Mouse (Mus musculus) hindbrain, embryonic 11.5 days (tissue): ENCODE measurements at regions not wholly inside any gene's neighbourhood (a gene's known extent, or its start where the extent isn't known, plus 50 kb on each side); places are given as distances from the start of the nearest gene placed in this dataset.

Experiments used
- ATAC-seq: fragments of 200-750 bp; cut with Nextera tagmentation; 2 replicates; pipeline ENCODE4 v1.8.0; 2017; ENCODE audit warnings: mild to moderate bottlenecking, moderate TSS enrichment, moderate library complexity; ENCODE audit not compliant: low FRiP score
- DNase-seq: peaks from one replicate; pipeline ENCODE4 v3.0.0-alpha.2; 2015; ENCODE audit warnings: low spot score
- H3K27ac ChIP-seq: fragments of 300-500 bp; sonication (generic); 2 replicates; pipeline ENCODE4 v1.5.1; 2014; ENCODE audit warnings: mild to moderate bottlenecking, low read depth, low read length
- H3K27me3 ChIP-seq: fragments of 300-500 bp; sonication (generic); 2 replicates; pipeline ENCODE4 v1.6.1; 2014; ENCODE audit warnings: mild to moderate bottlenecking, low read length, moderate library complexity, mixed read lengths; ENCODE audit not compliant: control insufficient read depth, insufficient read depth
- H3K36me3 ChIP-seq: fragments of 300-500 bp; sonication (generic); 2 replicates; pipeline ENCODE4 v1.6.1; 2014; ENCODE audit warnings: mild to moderate bottlenecking, low read length, moderate library complexity, mixed read lengths; ENCODE audit not compliant: control insufficient read depth, insufficient read depth
- H3K4me1 ChIP-seq: fragments of 300-500 bp; sonication (generic); replicated peaks from 2 replicates; pipeline ENCODE4 v1.6.1; 2014; ENCODE audit warnings: low read length, mixed read lengths; ENCODE audit not compliant: control insufficient read depth, insufficient read depth
- H3K4me2 ChIP-seq: fragments of 300-500 bp; sonication (generic); replicated peaks from 2 replicates; pipeline ENCODE4 v1.6.1; 2014; ENCODE audit warnings: mild to moderate bottlenecking, low read depth, low read length
- H3K4me3 ChIP-seq: fragments of 300-500 bp; sonication (generic); 2 replicates; pipeline ENCODE4 v1.5.1; 2014; ENCODE audit warnings: low read depth, low read length
- H3K9ac ChIP-seq: fragments of 300-500 bp; sonication (generic); 2 replicates; pipeline ENCODE4 v1.6.1; 2014; ENCODE audit warnings: low read depth, low read length
- H3K9me3 ChIP-seq: fragments of 300-500 bp; sonication (generic); 2 replicates; pipeline ENCODE4 v1.6.1; 2016; ENCODE audit warnings: low read length; ENCODE audit not compliant: control insufficient read depth
- WGBS: fragments of 180-500 bp; shearing (Covaris S2); extraction: QIAGEN DNeasy Blood & Tissue Kit; methylation state at CpG from one replicate; pipeline ENCODE4 v1.1.7; 2014; 5-methylcytosine and 5-hydroxymethylcytosine counted together

GRCm38 (mm10) chr5:43444582-43445214, 70.6 kb upstream of the C1qtnf7 start:
- DNase-seq (peak; percentile 18), ATAC-seq (peak; percentile 66; the same call in 1 of the 2 replicates)
- 43% methylated on average over 3 of the region's 3 CpGs for WGBS
- H3K4me2 ChIP-seq, result no peak overlapping the region
- no peaks in the 10 kb centered on the region for H3K36me3 ChIP-seq
- no peaks in the 10 kb centered on the region for H3K9me3 ChIP-seq
- H3K4me1 ChIP-seq, result no peaks in the 10 kb centered on the region
- no peak overlapping the region for H3K27ac ChIP-seq
- no peak overlapping the region for H3K4me3 ChIP-seq
- H3K27me3 ChIP-seq, result no peaks in the 10 kb centered on the region
- no peak overlapping the region for H3K9ac ChIP-seq

DNA sequence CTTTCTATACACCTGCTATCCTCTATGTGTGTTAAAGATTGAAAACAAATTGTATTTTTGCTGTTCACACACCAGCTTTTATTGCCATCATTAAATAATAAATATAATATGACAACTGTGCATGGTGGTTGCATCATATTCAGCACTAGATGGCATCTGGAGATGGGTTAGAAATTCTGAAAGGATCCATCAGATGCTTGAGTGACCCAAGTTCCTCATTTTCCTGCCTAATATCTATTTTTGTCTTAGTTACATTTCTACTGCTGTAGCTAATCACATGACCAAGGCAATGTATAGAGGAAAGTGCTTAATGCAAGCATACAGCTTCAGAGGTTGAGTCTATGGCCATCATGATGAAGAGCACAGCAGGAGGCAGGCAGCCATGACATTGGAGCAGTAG, 69.7 kb upstream of the C1qtnf7 start:
- Histone ChIP-seq H3K27ac (no peak overlapping the region), H3K4me1 (no peaks in the 10 kb centered on the region), H3K9ac (no peak overlapping the region), H3K4me2 (no peak overlapping the region), H3K4me3 (no peak overlapping the region), H3K36me3 (no peaks in the 10 kb centered on the region), H3K27me3 (no peaks in the 10 kb centered on the region), H3K9me3 (no peaks in the 10 kb centered on the region)
- DNase-seq (no peak), ATAC-seq (no peak)

- DNase-seq (no peak), ATAC-seq (no peak)
- no peaks in the 10 kb centered on the region for H3K9me3 ChIP-seq
- H3K27ac ChIP-seq, result no peak overlapping the region
- H3K4me1 ChIP-seq, result no peaks in the 10 kb centered on the region
- H3K27me3 ChIP-seq, result no peaks in the 10 kb centered on the region
- no peak overlapping the region for H3K4me3 ChIP-seq
- H3K9ac ChIP-seq, result no peak overlapping the region
- no peaks in the 10 kb centered on the region for H3K36me3 ChIP-seq
- H3K4me2 ChIP-seq, result no peak overlapping the region
Measured at GRCm38 (mm10) chr5:43446295-43446694, 69.0 kb upstream of the C1qtnf7 start.

DNA sequence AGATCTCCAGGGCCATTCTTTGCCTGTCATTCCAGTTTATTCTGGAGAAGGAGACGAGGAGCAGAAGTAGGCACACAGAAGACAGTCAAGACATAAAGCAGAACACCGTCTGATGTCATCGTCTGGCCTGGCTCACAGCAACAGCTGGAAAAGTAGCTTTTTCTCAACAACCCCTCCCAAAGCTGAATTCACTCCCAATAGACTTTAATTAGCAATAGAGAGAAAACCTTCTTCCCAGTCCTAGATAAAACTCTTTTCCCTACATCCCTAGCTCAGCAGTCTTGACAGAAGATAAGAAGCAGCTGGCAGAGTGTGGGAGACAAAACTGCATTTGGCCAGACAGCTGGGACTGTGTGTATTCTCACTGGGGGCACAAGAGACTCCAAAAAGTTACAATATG, 59.3 kb upstream of the C1qtnf7 start:
- WGBS, result 87% methylated on average over 3 of the region's 3 CpGs
- ATAC-seq (no peak), DNase-seq (no peak)

DNA sequence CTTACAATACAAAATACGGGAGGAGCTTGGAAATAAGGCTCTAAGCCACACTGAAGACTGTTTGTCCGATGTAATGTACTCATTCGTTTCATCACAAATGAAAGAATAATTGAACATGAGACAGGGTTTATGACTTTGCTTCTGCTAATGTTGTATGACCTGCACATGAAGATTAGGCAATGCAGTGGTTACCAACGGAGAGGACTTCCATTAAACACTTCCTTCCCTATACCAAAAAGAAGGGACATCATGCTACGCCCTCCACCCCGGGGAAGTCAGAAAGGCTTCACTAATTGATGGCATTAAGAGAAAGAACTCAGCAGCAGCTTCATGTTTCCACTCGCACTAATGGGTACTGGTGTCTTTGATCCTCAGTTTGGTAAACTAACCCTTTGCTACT, 57.6 kb upstream of the C1qtnf7 start:
- Histone ChIP-seq H3K27ac (no peak overlapping the region), H3K4me3 (no peak overlapping the region), H3K36me3 (no peaks in the 10 kb centered on the region), H3K4me2 (no peak overlapping the region), H3K9ac (no peak overlapping the region), H3K27me3 (no peaks in the 10 kb centered on the region), H3K9me3 (no peaks in the 10 kb centered on the region), H3K4me1 (no peaks in the 10 kb centered on the region)
- DNase-seq, result no peak
- no peak for ATAC-seq
- 80% methylated on average over 7 of the region's 7 CpGs for WGBS

More for the DNA sequence above, 59.3 kb upstream of the C1qtnf7 start:
- no peak overlapping the region for H3K4me2 ChIP-seq
- H3K4me3 ChIP-seq, result no peak overlapping the region
- no peak overlapping the region for H3K27ac ChIP-seq
- no peaks in the 10 kb centered on the region for H3K36me3 ChIP-seq
- H3K9ac ChIP-seq, result no peak overlapping the region
- no peaks in the 10 kb centered on the region for H3K9me3 ChIP-seq
- no peaks in the 10 kb centered on the region for H3K27me3 ChIP-seq
- H3K4me1 ChIP-seq, result no peaks in the 10 kb centered on the region

GRCm38 (mm10) chr5:43461987-43462715, 53.2 kb upstream of the C1qtnf7 start:
- DNase-seq, result no peak
- no peaks in the 10 kb centered on the region for H3K27me3 ChIP-seq
- no peaks in the 10 kb centered on the region for H3K36me3 ChIP-seq
- no peaks in the 10 kb centered on the region for H3K9me3 ChIP-seq
- no peak overlapping the region for H3K4me2 ChIP-seq
- H3K27ac ChIP-seq, result no peak overlapping the region
- WGBS, result 94% methylated on average over 1 of the region's 1 CpGs
- no peaks in the 10 kb centered on the region for H3K4me1 ChIP-seq
- H3K4me3 ChIP-seq, result no peak overlapping the region
- no peak overlapping the region for H3K9ac ChIP-seq
- no peak for ATAC-seq
